Mouse (Mus musculus) midbrain, embryonic 10.5 days (tissue): ENCODE data around the gene Sarnp. TPM values are rescaled to one million over a fixed set of nuclear protein-coding genes. Genes with fewer than 3 reads are reported as not detected.

Experiments
- DNase-seq: peaks from one replicate; pipeline ENCODE4 v3.0.0-alpha.2; 2017; ENCODE audit warnings: low spot score
- H3K27ac ChIP-seq: fragments of 300-500 bp; sonication (generic); replicated peaks from 2 replicates; pipeline ENCODE4 v1.5.1; 2016; ENCODE audit warnings: mild to moderate bottlenecking
- H3K27me3 ChIP-seq: fragments of 300-500 bp; sonication (generic); 2 replicates; pipeline ENCODE4 v1.6.1; 2016; ENCODE audit warnings: low read depth, mild to moderate bottlenecking; ENCODE audit not compliant: poor library complexity, severe bottlenecking
- H3K36me3 ChIP-seq: fragments of 300-500 bp; sonication (generic); 2 replicates; pipeline ENCODE4 v1.6.1; 2016; ENCODE audit warnings: mild to moderate bottlenecking, moderate library complexity
- H3K4me1 ChIP-seq: fragments of 300-500 bp; sonication (generic); 2 replicates; pipeline ENCODE4 v1.6.1; 2016
- H3K4me3 ChIP-seq: fragments of 300-500 bp; sonication (generic); 2 replicates; pipeline ENCODE4 v1.5.1; 2016; ENCODE audit warnings: mild to moderate bottlenecking, moderate library complexity
- H3K9me3 ChIP-seq: fragments of 300-500 bp; sonication (generic); replicated peaks from 2 replicates; pipeline ENCODE4 v1.6.1; 2016; ENCODE audit warnings: mild to moderate bottlenecking
- WGBS: fragments of 180-500 bp; shearing (Covaris S2); methylation state at CpG from one replicate; pipeline ENCODE4 v1.1.7; 2016; 5-methylcytosine and 5-hydroxymethylcytosine counted together
- polyA plus RNA-seq: library from polyadenylated mRNA; unstranded; fragments of >200 nt; fragmentation: Nextera tagmentation; extraction: Ambion mirVana; gene quantifications from 2 replicates; pipeline ENCODE4 v1.2.1, GENCODE M21; 2016

Sarnp gene
- polyA plus RNA-seq = 260 and 264 TPM in 2 replicates

- H3K4me3 ChIP-seq = no peak within 1 kb of the TSS
- no peak for DNase-seq
Measured at GRCm38 (mm10) chr10:128817033-128817432, at the start of gene Sarnp. Sarnp (plus strand) TSS chr10:128817333.

GRCm38 (mm10) chr10:128772895-128773294, 44.2 kb upstream of the Sarnp start:
- Histone ChIP-seq H3K4me3 (no peak overlapping the region), H3K27ac (no peak overlapping the region), H3K27me3 (no peaks in the 10 kb centered on the region), H3K36me3 (peaks cover 5% of the 10 kb centered on the region), H3K4me1 (no peaks in the 10 kb centered on the region), H3K9me3 (no peaks in the 10 kb centered on the region)
- 80% methylated on average over 2 of the region's 2 CpGs for WGBS
- DNase-seq = no peak

More at GRCm38 (mm10) chr10:128817033-128817432, at the start of gene Sarnp:
- Histone ChIP-seq H3K27me3 (no peaks in the 10 kb centered on the region), H3K4me1 (peaks cover 10% of the 10 kb centered on the region), H3K36me3 (peaks cover 75% of the 10 kb centered on the region), H3K9me3 (no peaks in the 10 kb centered on the region), H3K27ac (no peak within 1 kb of the TSS)
- WGBS = 97% methylated on average over 13 of the region's 13 CpGs

- no peaks in the 10 kb centered on the region for H3K4me1 ChIP-seq
- 33% methylated on average over 5 of the region's 5 CpGs for WGBS
- no peaks in the 10 kb centered on the region for H3K9me3 ChIP-seq
- DNase-seq = no peak
- H3K27ac ChIP-seq = no peak overlapping the region
- H3K36me3 ChIP-seq = no peaks in the 10 kb centered on the region
- H3K27me3 ChIP-seq = no peaks in the 10 kb centered on the region
- H3K4me3 ChIP-seq = no peak overlapping the region
Measured at GRCm38 (mm10) chr10:128773685-128774084, 43.4 kb upstream of the Sarnp start.

GRCm38 (mm10) chr10:128778441-128778840, 38.7 kb upstream of the Sarnp start:
- no peak for DNase-seq
- Histone ChIP-seq H3K9me3 (peaks cover 4% of the 10 kb centered on the region), H3K36me3 (no peaks in the 10 kb centered on the region), H3K4me1 (peaks cover 7% of the 10 kb centered on the region), H3K4me3 (no peak overlapping the region), H3K27ac (peak overlapping the region; percentile 61; the same call in 1 of the 2 replicates), H3K27me3 (no peaks in the 10 kb centered on the region)
- 89% methylated on average over 2 of the region's 2 CpGs for WGBS

- Histone ChIP-seq H3K27me3 (no peaks in the 10 kb centered on the region), H3K9me3 (peaks cover 11% of the 10 kb centered on the region), H3K36me3 (no peaks in the 10 kb centered on the region), H3K4me1 (peaks cover 7% of the 10 kb centered on the region), H3K4me3 (no peak overlapping the region), H3K27ac (peak overlapping the region; percentile 61; the same call in 1 of the 2 replicates)
- peak; percentile 41 for DNase-seq
- WGBS = 45% methylated on average over 8 of the region's 8 CpGs
Measured at GRCm38 (mm10) chr10:128779011-128779795, 37.9 kb upstream of the Sarnp start.

GRCm38 (mm10) chr10:128780200-128780599, 36.9 kb upstream of the Sarnp start:
- no peaks in the 10 kb centered on the region for H3K36me3 ChIP-seq
- no peaks in the 10 kb centered on the region for H3K27me3 ChIP-seq
- 97% methylated on average over 1 of the region's 1 CpGs for WGBS
- H3K27ac ChIP-seq = no peak overlapping the region
- H3K9me3 ChIP-seq = peaks cover 21% of the 10 kb centered on the region
- peaks cover 7% of the 10 kb centered on the region for H3K4me1 ChIP-seq
- no peak for DNase-seq
- no peak overlapping the region for H3K4me3 ChIP-seq

GRCm38 (mm10) chr10:128790398-128791124, 26.6 kb upstream of the Sarnp start, which contains the start of gene Mmp19:
Mmp19 (plus strand) TSS chr10:128790910.
- Histone ChIP-seq H3K4me3 (no peak within 1 kb of the TSS), H3K4me1 (peaks cover 7% of the 10 kb centered on the region), H3K36me3 (no peaks in the 10 kb centered on the region), H3K27me3 (no peaks in the 10 kb centered on the region), H3K9me3 (no peaks in the 10 kb centered on the region), H3K27ac (no peak within 1 kb of the TSS)
- DNase-seq = no peak
- WGBS = 64% methylated on average over 7 of the region's 7 CpGs

GRCm38 (mm10) chr10:128792041-128792440, 25.1 kb upstream of the Sarnp start:
- Histone ChIP-seq H3K27me3 (no peaks in the 10 kb centered on the region), H3K36me3 (no peaks in the 10 kb centered on the region)
- DNase-seq = no peak

GRCm38 (mm10) chr10:128793258-128793657, 23.9 kb upstream of the Sarnp start:
- no peaks in the 10 kb centered on the region for H3K27me3 ChIP-seq
- no peak overlapping the region for H3K27ac ChIP-seq
- no peaks in the 10 kb centered on the region for H3K9me3 ChIP-seq
- peaks cover 7% of the 10 kb centered on the region; the same call in 1 of the 2 replicates for H3K36me3 ChIP-seq
- H3K4me3 ChIP-seq = no peak overlapping the region
- no peak for DNase-seq
- 93% methylated on average over 1 of the region's 1 CpGs for WGBS
- H3K4me1 ChIP-seq = peaks cover 7% of the 10 kb centered on the region

More at GRCm38 (mm10) chr10:128792041-128792440, 25.1 kb upstream of the Sarnp start:
- Histone ChIP-seq H3K27ac (no peak overlapping the region), H3K4me1 (peaks cover 7% of the 10 kb centered on the region), H3K4me3 (no peak overlapping the region), H3K9me3 (no peaks in the 10 kb centered on the region)

GRCm38 (mm10) chr10:128794391-128794790, 22.7 kb upstream of the Sarnp start:
- peaks cover 7% of the 10 kb centered on the region for H3K4me1 ChIP-seq
- no peaks in the 10 kb centered on the region for H3K9me3 ChIP-seq
- peaks cover 18% of the 10 kb centered on the region for H3K36me3 ChIP-seq
- H3K27me3 ChIP-seq = no peaks in the 10 kb centered on the region
- no peak overlapping the region for H3K27ac ChIP-seq
- WGBS = 94% methylated on average over 5 of the region's 5 CpGs
- H3K4me3 ChIP-seq = no peak overlapping the region
- no peak for DNase-seq

- WGBS = 92% methylated on average over 3 of the region's 3 CpGs
- DNase-seq = no peak
- Histone ChIP-seq H3K36me3 (peaks cover 30% of the 10 kb centered on the region), H3K27ac (no peak overlapping the region), H3K4me1 (peaks cover 4% of the 10 kb centered on the region), H3K9me3 (no peaks in the 10 kb centered on the region), H3K4me3 (no peak overlapping the region), H3K27me3 (no peaks in the 10 kb centered on the region)
Measured at GRCm38 (mm10) chr10:128795581-128795980, 21.6 kb upstream of the Sarnp start.

- H3K36me3 ChIP-seq = peaks cover 46% of the 10 kb centered on the region
- H3K27me3 ChIP-seq = no peaks in the 10 kb centered on the region
- no peak for DNase-seq
- 93% methylated on average over 8 of the region's 8 CpGs for WGBS
- H3K9me3 ChIP-seq = no peaks in the 10 kb centered on the region
- peaks cover 14% of the 10 kb centered on the region for H3K4me1 ChIP-seq
- H3K27ac ChIP-seq = no peak overlapping the region
- no peak overlapping the region for H3K4me3 ChIP-seq
Measured at GRCm38 (mm10) chr10:128798676-128799075, 18.5 kb upstream of the Sarnp start.
